Mouse (Mus musculus): ENCODE results near the gene Cers3. TPM values are rescaled to one million over a fixed set of nuclear protein-coding genes. Genes with fewer than 3 reads are reported as not detected.

Gene Cers3
- total RNA-seq, 2 experiments from 2014 or later, result not detected

GRCm38 (mm10) chr7:66779944-66780942 is 36.9 kb downstream of the Cers3 start:
- no peak for ATAC-seq (replicated peaks; ENCODE audit: poor library complexity)

GRCm38 (mm10) chr7:66786476-66786875 is 43.2 kb downstream of the Cers3 start:
- no peak for ATAC-seq (replicated peaks; ENCODE audit: poor library complexity)

GRCm38 (mm10) chr7:66787816-66788215 is 44.5 kb downstream of the Cers3 start:
- no peak for ATAC-seq (replicated peaks; ENCODE audit: poor library complexity)

GRCm38 (mm10) chr7:66789860-66790748 is 46.8 kb downstream of the Cers3 start:
- ATAC-seq (replicated peaks; ENCODE audit: poor library complexity), result 0 out of 2 replicates have a peak, but pooled peaks have one; percentile 11

GRCm38 (mm10) chr7:66791022-66791421 is 47.7 kb downstream of the Cers3 start:
- no peak for ATAC-seq (replicated peaks; ENCODE audit: poor library complexity)

GRCm38 (mm10) chr7:66796909-66797308 is 53.6 kb downstream of the Cers3 start:
- ATAC-seq (replicated peaks; ENCODE audit: poor library complexity), result no peak

- no peak for ATAC-seq (replicated peaks; ENCODE audit: poor library complexity)
Observed at GRCm38 (mm10) chr7:66797345-66797744, 54.0 kb downstream of the Cers3 start.

GRCm38 (mm10) chr7:66798826-66799225 is 55.5 kb downstream of the Cers3 start:
- ATAC-seq (replicated peaks; ENCODE audit: poor library complexity), result no peak

GRCm38 (mm10) chr7:66800784-66801183 is 57.5 kb downstream of the Cers3 start:
- ATAC-seq (replicated peaks; ENCODE audit: poor library complexity), result no peak

- no peak for ATAC-seq (replicated peaks; ENCODE audit: poor library complexity)
Observed at GRCm38 (mm10) chr7:66801785-66802184, 58.5 kb downstream of the Cers3 start.

GRCm38 (mm10) chr7:66803798-66804197 is 60.5 kb downstream of the Cers3 start:
- ATAC-seq (replicated peaks; ENCODE audit: poor library complexity), result peak; percentile 29; the same call in 1 of the 2 replicates

- ATAC-seq (replicated peaks; ENCODE audit: poor library complexity), result no peak
Observed at GRCm38 (mm10) chr7:66806801-66807200, 63.5 kb downstream of the Cers3 start.

- no peak for ATAC-seq (replicated peaks; ENCODE audit: poor library complexity)
Observed at GRCm38 (mm10) chr7:66810436-66810835, 67.1 kb downstream of the Cers3 start.

GRCm38 (mm10) chr7:66811294-66811693 is 68.0 kb downstream of the Cers3 start:
- ATAC-seq (replicated peaks; ENCODE audit: poor library complexity), result no peak

GRCm38 (mm10) chr7:66812289-66812688 is 69.0 kb downstream of the Cers3 start:
- ATAC-seq (replicated peaks; ENCODE audit: poor library complexity), result no peak

GRCm38 (mm10) chr7:66812737-66813136 is 69.4 kb downstream of the Cers3 start:
- no peak for ATAC-seq (replicated peaks; ENCODE audit: poor library complexity)

- no peak for ATAC-seq (replicated peaks; ENCODE audit: poor library complexity)
Observed at GRCm38 (mm10) chr7:66813172-66813571, 69.9 kb downstream of the Cers3 start.

GRCm38 (mm10) chr7:66815526-66815925 is 72.2 kb downstream of the Cers3 start:
- no peak for ATAC-seq (replicated peaks; ENCODE audit: poor library complexity)

- ATAC-seq (replicated peaks; ENCODE audit: poor library complexity), result peak; percentile 91
Observed at GRCm38 (mm10) chr7:66820034-66820433, 76.7 kb downstream of the Cers3 start.

GRCm38 (mm10) chr7:66830803-66831202 is 87.5 kb downstream of the Cers3 start:
- no peak for ATAC-seq (replicated peaks; ENCODE audit: poor library complexity)

GRCm38 (mm10) chr7:66831295-66831694 is 88.0 kb downstream of the Cers3 start:
- ATAC-seq (replicated peaks; ENCODE audit: poor library complexity), result no peak
